Mouse (Mus musculus): Measurements from ENCODE around the gene Prss34. TPM values are rescaled to one million over a fixed set of nuclear protein-coding genes. Genes with fewer than 3 reads are reported as not detected.
A peak's percentile ranks its signal among the peaks of the same experiment; 100 is the strongest.

Prss34 gene
- total RNA-seq, 1 experiment from 2014 or later, result not detected

GRCm38 (mm10) chr17:25293495-25293894 is 4.7 kb upstream of the Prss34 start:
- ATAC-seq (replicated peaks; ENCODE audit: insufficient number of reproducible peaks, low FRiP score, low TSS enrichment, poor library complexity, severe bottlenecking), result no peak

- no peak for ATAC-seq (replicated peaks; ENCODE audit: insufficient number of reproducible peaks, low FRiP score, low TSS enrichment, poor library complexity, severe bottlenecking)
Observed at GRCm38 (mm10) chr17:25294111-25294510, 4.1 kb upstream of the Prss34 start.

GRCm38 (mm10) chr17:25308346-25308745 is 10.2 kb downstream of the Prss34 start, which contains the start of gene Prss28:
Prss28 (plus strand) TSS chr17:25308646.
- ATAC-seq (replicated peaks; ENCODE audit: insufficient number of reproducible peaks, low FRiP score, low TSS enrichment, poor library complexity, severe bottlenecking), result no peak

- ATAC-seq (replicated peaks; ENCODE audit: insufficient number of reproducible peaks, low FRiP score, low TSS enrichment, poor library complexity, severe bottlenecking), result no peak
Observed at GRCm38 (mm10) chr17:25318354-25318753, 20.2 kb downstream of the Prss34 start, which contains the start of gene Prss29. Prss29 (plus strand) TSS chr17:25318654.

- ATAC-seq (replicated peaks; ENCODE audit: insufficient number of reproducible peaks, low FRiP score, low TSS enrichment, poor library complexity, severe bottlenecking), result no peak
Observed at GRCm38 (mm10) chr17:25320819-25321218, 22.6 kb downstream of the Prss34 start.

GRCm38 (mm10) chr17:25322930-25323329 is 24.7 kb downstream of the Prss34 start:
- no peak for ATAC-seq (replicated peaks; ENCODE audit: insufficient number of reproducible peaks, low FRiP score, low TSS enrichment, poor library complexity, severe bottlenecking)

GRCm38 (mm10) chr17:25332321-25332720 is 34.1 kb downstream of the Prss34 start:
- ATAC-seq (replicated peaks; ENCODE audit: insufficient number of reproducible peaks, low FRiP score, low TSS enrichment, poor library complexity, severe bottlenecking), result peak; percentile 78

GRCm38 (mm10) chr17:25333943-25334342 is 35.7 kb downstream of the Prss34 start:
- ATAC-seq (replicated peaks; ENCODE audit: insufficient number of reproducible peaks, low FRiP score, low TSS enrichment, poor library complexity, severe bottlenecking), result no peak; the same call in 1 of the 2 replicates

- no peak for ATAC-seq (replicated peaks; ENCODE audit: insufficient number of reproducible peaks, low FRiP score, low TSS enrichment, poor library complexity, severe bottlenecking)
Observed at GRCm38 (mm10) chr17:25338218-25338617, 40.0 kb downstream of the Prss34 start.

GRCm38 (mm10) chr17:25340003-25340402 is 41.8 kb downstream of the Prss34 start:
- ATAC-seq (replicated peaks; ENCODE audit: insufficient number of reproducible peaks, low FRiP score, low TSS enrichment, poor library complexity, severe bottlenecking), result no peak

GRCm38 (mm10) chr17:25341490-25341889 is 43.3 kb downstream of the Prss34 start:
- no peak for ATAC-seq (replicated peaks; ENCODE audit: insufficient number of reproducible peaks, low FRiP score, low TSS enrichment, poor library complexity, severe bottlenecking)

- ATAC-seq (replicated peaks; ENCODE audit: insufficient number of reproducible peaks, low FRiP score, low TSS enrichment, poor library complexity, severe bottlenecking), result no peak
Observed at GRCm38 (mm10) chr17:25345462-25345861, 47.3 kb downstream of the Prss34 start, which contains the start of gene Tpsab1. Tpsab1 (minus strand) TSS chr17:25345562.

Other genes starting within 250 kb of the Prss34 start
- not detected in 3 replicates for gene Tmem204, start 214.8 kb upstream of the Prss34 start, total RNA-seq (2017)
- 13.3 to 21.2 TPM (median 17.5 TPM) in 3 replicates for gene Telo2, start 182.4 kb upstream of the Prss34 start, total RNA-seq (2017)
- not detected in 3 replicates for gene Ptx4, start 177.6 kb upstream of the Prss34 start, total RNA-seq (2017)
- gene Clcn7, start 165.0 kb upstream of the Prss34 start, total RNA-seq (2017), result 16.3 to 21.8 TPM (median 20.8 TPM) in 3 replicates
- gene Ccdc154, start 135.9 kb upstream of the Prss34 start, total RNA-seq (2017), result not detected in 3 replicates
- not detected in 3 replicates for gene Gm38655, start 122.9 kb upstream of the Prss34 start, total RNA-seq (2017)
- gene BC003965, start 113.8 kb upstream of the Prss34 start, total RNA-seq (2017), result 7.0 to 11.0 TPM (median 9.3 TPM) in 3 replicates
- gene Unkl, start 110.0 kb upstream of the Prss34 start, total RNA-seq (2017), result 14.3 to 29.9 TPM (median 22.5 TPM) in 3 replicates
- gene Gnptg, start 58.3 kb upstream of the Prss34 start, total RNA-seq (2017), result 27.2 to 58.6 TPM (median 49.2 TPM) in 3 replicates
- gene Tsr3, start 58.2 kb upstream of the Prss34 start, total RNA-seq (2017), result 24.6 to 33.5 TPM (median 27.9 TPM) in 3 replicates
- 31.6 to 146 TPM (median 34.3 TPM) in 3 replicates for gene Baiap3, start 42.0 kb upstream of the Prss34 start, total RNA-seq (2017)
- gene Ube2i, start 23.8 kb upstream of the Prss34 start, total RNA-seq (2017), result 278 to 334 TPM (median 296 TPM) in 3 replicates
- gene Prss28, start 10.3 kb downstream of the Prss34 start, total RNA-seq (2017), result not detected in 3 replicates
- gene Prss29, start 20.3 kb downstream of the Prss34 start, total RNA-seq (2017), result not detected in 3 replicates
- gene Tpsab1, start 47.2 kb downstream of the Prss34 start, total RNA-seq (2017), result not detected in 3 replicates
- not detected in 3 replicates for gene Tpsb2, start 67.9 kb downstream of the Prss34 start, total RNA-seq (2017)
- gene Tpsg1, start 70.9 kb downstream of the Prss34 start, total RNA-seq (2017), result not detected in 3 replicates
- gene Cacna1h, start 135.4 kb downstream of the Prss34 start, total RNA-seq (2017), result 0.48 to 0.97 TPM in 2 of 3 replicates, not detected in the other
- not detected in 3 replicates for gene Tekt4, start 156.2 kb downstream of the Prss34 start, total RNA-seq (2017)
- gene Sstr5, start 198.9 kb downstream of the Prss34 start, total RNA-seq (2017), result not detected in 3 replicates

Measured in monocyte, adult 5-6 weeks (primary cell).